Mouse (Mus musculus) brain, embryonic 18.5 days (tissue): ENCODE results near the gene Nr1i2.

Experiments
- DNase-seq: peaks from one replicate; pipeline ENCODE4 v3.0.0-alpha.2; 2012; ENCODE audit warnings: low read depth, low spot score

Gene Nr1i2

GRCm38 (mm10) chr16:38205272-38205671 lies 89.4 kb downstream of the Nr1i2 start:
- no peak for DNase-seq
